Mouse (Mus musculus): ENCODE data around the gene Nadk. TPM values are rescaled to one million over a fixed set of nuclear protein-coding genes. Genes with fewer than 3 reads are reported as not detected.
A peak's percentile ranks its signal among the peaks of the same experiment; 100 is the strongest.

Gene Nadk
- polyA plus RNA-seq (2012; rRNA removed), result 43.1 and 48.9 TPM in 2 replicates

DNA sequence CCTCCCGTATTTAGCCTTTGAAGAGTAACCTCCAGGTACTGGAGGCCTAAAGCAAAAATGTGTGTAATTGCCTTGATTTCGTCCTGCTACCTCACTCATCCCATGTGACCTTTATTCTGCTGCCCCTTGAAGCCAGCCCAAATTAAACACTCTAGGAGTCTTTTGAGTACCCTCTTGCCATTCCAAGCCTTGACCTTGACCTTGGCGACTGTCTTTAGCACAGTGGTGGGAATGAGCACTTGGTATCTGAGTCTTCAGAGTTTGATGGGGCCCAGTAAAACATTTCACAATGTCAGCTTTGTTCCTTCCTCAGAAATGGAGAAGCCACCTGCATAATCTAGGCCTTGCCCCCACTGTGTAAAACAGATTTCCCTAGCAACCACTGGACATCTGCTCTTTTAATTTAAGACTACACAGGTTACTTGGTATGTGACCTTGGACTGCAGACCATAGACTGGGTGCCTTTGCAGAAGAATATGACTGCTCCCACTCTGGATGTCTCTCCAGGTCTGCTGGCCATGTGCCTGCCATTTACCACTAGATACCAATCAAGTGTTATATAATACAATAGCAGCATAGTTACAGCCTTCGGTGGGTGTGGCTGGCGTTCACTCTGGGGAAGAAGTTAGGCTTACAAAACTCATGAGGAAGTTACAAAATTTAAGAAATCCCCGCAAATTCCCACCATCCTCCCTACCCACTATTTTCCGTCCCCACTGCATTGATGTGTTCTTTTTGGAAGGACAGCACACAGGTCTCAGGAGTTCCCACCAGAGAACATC lies at the start of gene Nadk:
Nadk (plus strand) TSS at position 718 of the 782 bp plus-strand sequence.
- Histone ChIP-seq H3K4me3 (ENCODE audit: control insufficient read depth, low read depth, low read length) (peak within 1 kb of the TSS; percentile 65), H3K27me3 (ENCODE audit: control insufficient read depth, insufficient read depth, low read length) (no peaks in the 10 kb centered on the region), H3K4me1 (ENCODE audit: control insufficient read depth, insufficient read depth, low read length) (peaks cover 16% of the 10 kb centered on the region), H3K36me3 (ENCODE audit: control insufficient read depth, insufficient read depth, low read length) (no peaks in the 10 kb centered on the region; the same call in 1 of the 2 replicates), H3K27ac (ENCODE audit: control insufficient read depth, insufficient read depth, low read depth, low read length) (peak within 1 kb of the TSS; percentile 83)
- no peak for TF ChIP-seq POLR2A (IDR thresholded peaks at IDR 0.05; ENCODE audit: control insufficient read depth, low read depth, low read length)
- no peak for TF ChIP-seq CTCF (IDR thresholded peaks at IDR 0.05; ENCODE audit: control insufficient read depth, insufficient read depth, insufficient replicate concordance, low read depth, low read length)

DNA sequence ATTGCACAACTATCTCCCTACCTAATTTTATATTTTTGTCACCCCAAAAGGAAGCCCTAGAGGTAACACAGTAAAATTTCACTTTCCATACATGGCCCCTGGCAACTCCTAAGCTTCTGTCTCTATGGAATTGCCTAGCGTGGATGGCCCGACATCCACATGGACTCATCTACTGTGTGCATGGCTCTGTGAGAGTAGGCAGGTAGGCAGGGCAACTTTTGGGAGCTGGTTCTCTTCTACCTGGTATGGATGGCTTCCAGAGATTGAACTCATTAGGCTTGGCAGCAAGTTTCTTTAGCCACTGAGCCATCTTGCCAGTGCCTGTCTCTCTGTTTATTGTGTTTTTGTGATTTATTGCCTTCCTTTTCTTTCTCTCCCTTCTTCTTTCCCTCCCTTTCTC lies 47.4 kb upstream of the Nadk start:
- Histone ChIP-seq H3K4me3 (ENCODE audit: control insufficient read depth, low read depth, low read length) (no peak overlapping the region), H3K27me3 (ENCODE audit: control insufficient read depth, insufficient read depth, low read length) (no peaks in the 10 kb centered on the region), H3K4me1 (ENCODE audit: control insufficient read depth, insufficient read depth, low read length) (no peaks in the 10 kb centered on the region), H3K27ac (ENCODE audit: control insufficient read depth, insufficient read depth, low read depth, low read length) (no peak overlapping the region), H3K36me3 (ENCODE audit: control insufficient read depth, insufficient read depth, low read length) (no peaks in the 10 kb centered on the region)
- TF ChIP-seq CTCF (IDR thresholded peaks at IDR 0.05; ENCODE audit: control insufficient read depth, insufficient read depth, insufficient replicate concordance, low read depth, low read length) (no peak), POLR2A (IDR thresholded peaks at IDR 0.05; ENCODE audit: control insufficient read depth, low read depth, low read length) (no peak)

DNA sequence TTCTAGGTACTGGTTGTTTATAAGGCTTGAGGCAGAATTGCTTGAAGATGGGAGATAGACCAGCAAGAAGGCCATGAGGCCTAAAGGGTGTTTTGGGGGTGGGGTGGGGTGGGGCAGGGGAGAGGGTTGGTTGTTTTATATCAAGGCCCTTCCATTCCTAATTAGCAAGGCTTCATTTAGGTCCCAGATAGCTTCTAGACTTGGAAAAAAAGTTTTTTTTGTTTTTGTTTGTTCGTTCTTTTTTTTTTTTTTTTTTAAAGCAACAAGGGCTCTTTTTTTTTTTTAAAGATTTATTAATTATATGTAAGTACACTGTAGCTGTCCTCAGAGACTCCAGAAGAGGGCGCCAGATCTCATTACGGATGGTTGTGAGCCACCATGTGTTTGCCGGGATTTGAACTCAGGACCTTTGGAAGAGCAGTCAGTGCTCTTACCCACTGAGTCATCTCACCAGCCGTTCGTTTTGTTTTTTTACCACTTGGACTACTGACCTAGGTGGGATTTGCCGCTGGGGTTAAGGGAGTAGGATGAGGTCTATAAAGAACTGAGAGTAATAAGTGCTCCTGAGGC lies 44.1 kb upstream of the Nadk start:
- H3K27me3 ChIP-seq (ENCODE audit: control insufficient read depth, insufficient read depth, low read length), result no peaks in the 10 kb centered on the region
- H3K27ac ChIP-seq (ENCODE audit: control insufficient read depth, insufficient read depth, low read depth, low read length), result no peak overlapping the region
- no peak overlapping the region for H3K4me3 ChIP-seq (ENCODE audit: control insufficient read depth, low read depth, low read length)
- no peak for TF ChIP-seq POLR2A (IDR thresholded peaks at IDR 0.05; ENCODE audit: control insufficient read depth, low read depth, low read length)
- no peak for TF ChIP-seq CTCF (IDR thresholded peaks at IDR 0.05; ENCODE audit: control insufficient read depth, insufficient read depth, insufficient replicate concordance, low read depth, low read length)
- no peaks in the 10 kb centered on the region for H3K4me1 ChIP-seq (ENCODE audit: control insufficient read depth, insufficient read depth, low read length)
- H3K36me3 ChIP-seq (ENCODE audit: control insufficient read depth, insufficient read depth, low read length), result no peaks in the 10 kb centered on the region

DNA sequence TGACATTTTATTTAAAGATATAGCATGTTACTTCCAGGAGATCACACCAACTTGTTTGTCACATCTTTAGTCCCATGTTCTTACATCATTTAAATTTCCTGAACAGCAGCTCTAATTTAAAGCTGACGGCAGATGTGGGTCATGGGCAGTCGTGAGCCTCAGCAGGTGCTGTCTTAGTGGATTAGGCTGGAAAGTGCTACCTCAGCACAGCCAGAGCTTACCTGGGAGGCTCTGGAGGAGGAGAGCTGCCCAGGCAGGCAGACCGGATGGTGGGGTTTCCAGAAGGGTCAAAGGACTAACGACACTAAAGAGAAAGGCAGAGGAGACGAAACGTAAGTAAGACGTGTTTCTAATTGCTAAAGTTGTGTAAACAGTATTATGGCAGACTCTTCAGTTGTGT lies 39.9 kb upstream of the Nadk start:
- Histone ChIP-seq H3K4me3 (ENCODE audit: control insufficient read depth, low read depth, low read length) (no peak overlapping the region), H3K4me1 (ENCODE audit: control insufficient read depth, insufficient read depth, low read length) (no peaks in the 10 kb centered on the region), H3K27me3 (ENCODE audit: control insufficient read depth, insufficient read depth, low read length) (no peaks in the 10 kb centered on the region), H3K36me3 (ENCODE audit: control insufficient read depth, insufficient read depth, low read length) (no peaks in the 10 kb centered on the region), H3K27ac (ENCODE audit: control insufficient read depth, insufficient read depth, low read depth, low read length) (no peak overlapping the region)
- TF ChIP-seq POLR2A (IDR thresholded peaks at IDR 0.05; ENCODE audit: control insufficient read depth, low read depth, low read length) (no peak), CTCF (IDR thresholded peaks at IDR 0.05; ENCODE audit: control insufficient read depth, insufficient read depth, insufficient replicate concordance, low read depth, low read length) (no peak)

GRCm38 (mm10) chr4:155525751-155526150 lies 36.4 kb upstream of the Nadk start:
- no peak overlapping the region for H3K4me3 ChIP-seq (ENCODE audit: control insufficient read depth, low read depth, low read length)
- H3K36me3 ChIP-seq (ENCODE audit: control insufficient read depth, insufficient read depth, low read length), result no peaks in the 10 kb centered on the region
- no peak for TF ChIP-seq POLR2A (IDR thresholded peaks at IDR 0.05; ENCODE audit: control insufficient read depth, low read depth, low read length)
- TF ChIP-seq CTCF (IDR thresholded peaks at IDR 0.05; ENCODE audit: control insufficient read depth, insufficient read depth, insufficient replicate concordance, low read depth, low read length), result no peak

GRCm38 (mm10) chr4:155529294-155529693 lies 32.9 kb upstream of the Nadk start:
- no peaks in the 10 kb centered on the region for H3K36me3 ChIP-seq (ENCODE audit: control insufficient read depth, insufficient read depth, low read length)
- no peaks in the 10 kb centered on the region for H3K27me3 ChIP-seq (ENCODE audit: control insufficient read depth, insufficient read depth, low read length)
- H3K4me1 ChIP-seq (ENCODE audit: control insufficient read depth, insufficient read depth, low read length), result no peaks in the 10 kb centered on the region
- no peak overlapping the region for H3K27ac ChIP-seq (ENCODE audit: control insufficient read depth, insufficient read depth, low read depth, low read length)
- TF ChIP-seq POLR2A (IDR thresholded peaks at IDR 0.05; ENCODE audit: control insufficient read depth, low read depth, low read length) (no peak), CTCF (IDR thresholded peaks at IDR 0.05; ENCODE audit: control insufficient read depth, insufficient read depth, insufficient replicate concordance, low read depth, low read length) (no peak)
- no peak overlapping the region for H3K4me3 ChIP-seq (ENCODE audit: control insufficient read depth, low read depth, low read length)

More at GRCm38 (mm10) chr4:155525751-155526150, 36.4 kb upstream of the Nadk start:
- Histone ChIP-seq H3K4me1 (ENCODE audit: control insufficient read depth, insufficient read depth, low read length) (no peaks in the 10 kb centered on the region), H3K27ac (ENCODE audit: control insufficient read depth, insufficient read depth, low read depth, low read length) (no peak overlapping the region), H3K27me3 (ENCODE audit: control insufficient read depth, insufficient read depth, low read length) (no peaks in the 10 kb centered on the region)

- H3K4me1 ChIP-seq (ENCODE audit: control insufficient read depth, insufficient read depth, low read length), result no peaks in the 10 kb centered on the region
- peak overlapping the region; percentile 42; the same call in 1 of the 2 replicates for H3K27ac ChIP-seq (ENCODE audit: control insufficient read depth, insufficient read depth, low read depth, low read length)
- no peak overlapping the region; the same call in 1 of the 2 replicates for H3K4me3 ChIP-seq (ENCODE audit: control insufficient read depth, low read depth, low read length)
- TF ChIP-seq CTCF (IDR thresholded peaks at IDR 0.05; ENCODE audit: control insufficient read depth, insufficient read depth, insufficient replicate concordance, low read depth, low read length) (no peak), POLR2A (IDR thresholded peaks at IDR 0.05; ENCODE audit: control insufficient read depth, low read depth, low read length) (no peak)
- H3K36me3 ChIP-seq (ENCODE audit: control insufficient read depth, insufficient read depth, low read length), result peaks cover 5% of the 10 kb centered on the region
- H3K27me3 ChIP-seq (ENCODE audit: control insufficient read depth, insufficient read depth, low read length), result no peaks in the 10 kb centered on the region
These were observed 12.2 kb upstream of the Nadk start for GRCm38 (mm10) chr4:155549993-155550392.
